Mouse (Mus musculus): Measurements from ENCODE around the gene Gm6803. TPM values are rescaled to one million over a fixed set of nuclear protein-coding genes. Genes with fewer than 3 reads are reported as not detected.

The Gm6803 gene
- not detected for polyA plus RNA-seq (2014; fragmentation: Illumina TruSeq; extraction: RNeasy Lipid Tissue Mini Kit (QIAGEN cat#74804); ENCODE audit: insufficient read depth, low read depth, low replicate concordance)

DNA sequence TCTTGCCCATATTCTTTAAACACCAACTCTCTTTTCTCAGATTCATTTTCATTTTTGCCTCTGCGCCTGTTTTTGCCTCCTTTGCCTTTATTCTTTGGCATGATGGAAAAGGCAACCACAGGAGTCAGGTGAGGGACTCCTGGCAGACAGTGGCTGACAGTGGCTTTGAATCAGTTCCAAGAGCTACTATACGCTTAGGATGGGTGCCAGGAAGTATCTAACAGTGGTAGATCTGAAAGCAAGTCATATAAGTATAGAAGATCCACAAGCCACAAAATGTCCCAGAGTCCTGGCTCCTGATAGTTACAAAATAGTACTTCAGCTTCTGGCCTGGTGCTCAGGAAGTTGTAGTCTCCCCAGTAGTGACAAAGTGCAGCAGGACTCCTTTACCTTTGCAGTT, at the start of gene Gm6803:
Gene Gm6803 (minus strand): TSS at position 101 of the 400 bp plus-strand sequence.

DNA sequence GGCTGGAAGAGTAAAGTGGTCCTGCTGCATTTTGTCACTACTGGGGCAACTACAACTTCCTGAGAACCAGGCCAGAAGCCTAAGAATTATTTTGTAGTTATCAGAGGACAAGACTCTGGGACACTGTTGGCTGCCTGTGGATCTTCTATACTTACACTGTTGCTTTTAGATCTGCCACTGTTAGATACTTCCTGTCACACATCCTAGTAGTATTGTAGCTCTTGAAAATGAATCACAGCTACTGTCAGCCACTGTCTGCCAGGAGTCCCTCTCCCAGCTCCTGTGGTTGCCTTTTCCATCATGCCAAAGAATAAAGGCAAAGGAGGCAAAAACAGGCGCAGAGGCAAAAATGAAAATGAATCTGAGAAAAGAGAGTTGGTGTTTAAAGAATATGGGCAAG, 8.1 kb upstream of the Gm6803 start, which contains the start of gene Gm2056:
Gene Gm2056 (plus strand): TSS at position 301 of the 400 bp plus-strand sequence.

DNA sequence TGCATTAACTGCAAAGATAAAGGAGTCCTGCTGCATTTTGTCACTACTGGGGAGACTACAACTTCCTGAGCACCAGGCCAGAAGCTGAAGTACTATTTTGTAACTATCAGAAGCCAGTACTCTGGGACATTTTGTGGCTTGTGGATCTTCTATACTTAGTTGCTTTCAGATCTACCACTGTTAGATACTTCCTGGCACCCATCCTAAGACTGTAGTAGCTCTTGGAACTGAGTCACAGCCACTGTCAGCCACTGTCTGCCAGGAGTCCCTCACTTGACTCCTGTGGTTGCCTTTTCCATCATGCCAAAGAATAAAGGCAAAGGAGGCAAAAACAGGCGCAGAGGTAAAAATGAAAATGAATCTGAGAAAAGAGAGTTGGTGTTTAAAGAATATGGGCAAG, 7.0 kb downstream of the Gm6803 start, which contains the start of gene Gm2075:
Gene Gm2075 (plus strand): TSS at position 301 of the 400 bp plus-strand sequence.

Other genes starting within 250 kb of the Gm6803 start
- not detected for gene Gm21319, start 243.0 kb downstream of the Gm6803 start, polyA plus RNA-seq (2014; fragmentation: Illumina TruSeq; extraction: RNeasy Lipid Tissue Mini Kit (QIAGEN cat#74804); ENCODE audit: insufficient read depth, low read depth, low replicate concordance)
- not detected for gene Gm21936, start 223.3 kb downstream of the Gm6803 start, polyA plus RNA-seq (2014; fragmentation: Illumina TruSeq; extraction: RNeasy Lipid Tissue Mini Kit (QIAGEN cat#74804); ENCODE audit: insufficient read depth, low read depth, low replicate concordance)
- gene BB287469, start 202.2 kb downstream of the Gm6803 start, polyA plus RNA-seq (2014; fragmentation: Illumina TruSeq; extraction: RNeasy Lipid Tissue Mini Kit (QIAGEN cat#74804); ENCODE audit: insufficient read depth, low read depth, low replicate concordance): not detected
- gene Gm2001, start 176.4 kb downstream of the Gm6803 start, polyA plus RNA-seq (2014; fragmentation: Illumina TruSeq; extraction: RNeasy Lipid Tissue Mini Kit (QIAGEN cat#74804); ENCODE audit: insufficient read depth, low read depth, low replicate concordance): not detected
- gene Gm2016, start 144.7 kb downstream of the Gm6803 start, polyA plus RNA-seq (2014; fragmentation: Illumina TruSeq; extraction: RNeasy Lipid Tissue Mini Kit (QIAGEN cat#74804); ENCODE audit: insufficient read depth, low read depth, low replicate concordance): not detected
- gene Gm2022, start 123.4 kb downstream of the Gm6803 start, polyA plus RNA-seq (2014; fragmentation: Illumina TruSeq; extraction: RNeasy Lipid Tissue Mini Kit (QIAGEN cat#74804); ENCODE audit: insufficient read depth, low read depth, low replicate concordance): not detected
- gene Gm2035, start 98.9 kb downstream of the Gm6803 start, polyA plus RNA-seq (2014; fragmentation: Illumina TruSeq; extraction: RNeasy Lipid Tissue Mini Kit (QIAGEN cat#74804); ENCODE audit: insufficient read depth, low read depth, low replicate concordance): not detected
- not detected for gene Gm2042, start 64.7 kb downstream of the Gm6803 start, polyA plus RNA-seq (2014; fragmentation: Illumina TruSeq; extraction: RNeasy Lipid Tissue Mini Kit (QIAGEN cat#74804); ENCODE audit: insufficient read depth, low read depth, low replicate concordance)
- not detected for gene Gm2075, start 6.9 kb downstream of the Gm6803 start, polyA plus RNA-seq (2014; fragmentation: Illumina TruSeq; extraction: RNeasy Lipid Tissue Mini Kit (QIAGEN cat#74804); ENCODE audit: insufficient read depth, low read depth, low replicate concordance)
- not detected for gene Gm2056, start 8.2 kb upstream of the Gm6803 start, polyA plus RNA-seq (2014; fragmentation: Illumina TruSeq; extraction: RNeasy Lipid Tissue Mini Kit (QIAGEN cat#74804); ENCODE audit: insufficient read depth, low read depth, low replicate concordance)
- not detected for gene Gm16368, start 64.9 kb upstream of the Gm6803 start, polyA plus RNA-seq (2014; fragmentation: Illumina TruSeq; extraction: RNeasy Lipid Tissue Mini Kit (QIAGEN cat#74804); ENCODE audit: insufficient read depth, low read depth, low replicate concordance)
- not detected for gene Gm10436, start 163.3 kb upstream of the Gm6803 start, polyA plus RNA-seq (2014; fragmentation: Illumina TruSeq; extraction: RNeasy Lipid Tissue Mini Kit (QIAGEN cat#74804); ENCODE audit: insufficient read depth, low read depth, low replicate concordance)
- gene Gm8332, start 231.3 kb upstream of the Gm6803 start, polyA plus RNA-seq (2014; fragmentation: Illumina TruSeq; extraction: RNeasy Lipid Tissue Mini Kit (QIAGEN cat#74804); ENCODE audit: insufficient read depth, low read depth, low replicate concordance): not detected

All from lung, adult 10 weeks (tissue).